Mouse (Mus musculus) midbrain, embryonic 11.5 days (tissue): Measurements from ENCODE around the gene Slc37a1. TPM values are rescaled to one million over a fixed set of nuclear protein-coding genes. Genes with fewer than 3 reads are reported as not detected.
"Not testable (repeated sequence)": the region's sequence is repeated elsewhere in the genome, so short reads cannot be mapped to it uniquely, and the experiment has no call there.

Source experiments
- ATAC-seq: fragments of 200-750 bp; cut with Nextera tagmentation; 2 replicates; pipeline ENCODE4 v1.8.0; 2017; ENCODE audit warnings: moderate TSS enrichment, moderate library complexity; ENCODE audit not compliant: low FRiP score
- DNase-seq: peaks from one replicate; pipeline ENCODE4 v3.0.0; 2015; ENCODE audit warnings: low spot score; ENCODE audit errors: missing footprints
- H3K27ac ChIP-seq: fragments of 300-500 bp; sonication (generic); 2 replicates; pipeline ENCODE4 v1.5.1; 2014; ENCODE audit warnings: low read depth, low read length
- H3K27me3 ChIP-seq: fragments of 300-500 bp; sonication (generic); 2 replicates; pipeline ENCODE4 v1.6.1; 2014; ENCODE audit warnings: mild to moderate bottlenecking, low read length, moderate library complexity, mixed read lengths; ENCODE audit not compliant: control insufficient read depth, insufficient read depth
- H3K36me3 ChIP-seq: fragments of 300-500 bp; sonication (generic); 2 replicates; pipeline ENCODE4 v1.6.1; 2014; ENCODE audit warnings: mild to moderate bottlenecking, low read length, moderate library complexity, mixed read lengths; ENCODE audit not compliant: control insufficient read depth, insufficient read depth
- H3K4me1 ChIP-seq: fragments of 300-500 bp; sonication (generic); 2 replicates; pipeline ENCODE4 v1.6.1; 2014; ENCODE audit warnings: low read length; ENCODE audit not compliant: control insufficient read depth, insufficient read depth
- H3K4me2 ChIP-seq: fragments of 300-500 bp; sonication (generic); 2 replicates; pipeline ENCODE4 v1.6.1; 2014; ENCODE audit warnings: mild to moderate bottlenecking, moderate library complexity
- H3K4me3 ChIP-seq: fragments of 300-500 bp; sonication (generic); 2 replicates; pipeline ENCODE4 v1.5.1; 2014; ENCODE audit warnings: low read depth, low read length
- H3K9ac ChIP-seq: fragments of 300-500 bp; sonication (generic); 2 replicates; pipeline ENCODE4 v1.6.1; 2014; ENCODE audit warnings: low read length
- H3K9me3 ChIP-seq: fragments of 300-500 bp; sonication (generic); 2 replicates; pipeline ENCODE4 v1.6.1; 2016; ENCODE audit warnings: low read length; ENCODE audit not compliant: control insufficient read depth
- WGBS: fragments of 180-500 bp; shearing (Covaris S2); extraction: QIAGEN DNeasy Blood & Tissue Kit; methylation state at CpG from one replicate; pipeline ENCODE4 v1.1.7; 2014; 5-methylcytosine and 5-hydroxymethylcytosine counted together
- polyA plus RNA-seq: library from polyadenylated mRNA; unstranded; fragments of >200 nt; fragmentation: Nextera tagmentation; extraction: Ambion mirVana; gene quantifications from 2 replicates; pipeline ENCODE4 v1.2.1, GENCODE M21; 2014

The Slc37a1 gene
- polyA plus RNA-seq, 1 experiment from 2014 or later, result 5.8 TPM

DNA sequence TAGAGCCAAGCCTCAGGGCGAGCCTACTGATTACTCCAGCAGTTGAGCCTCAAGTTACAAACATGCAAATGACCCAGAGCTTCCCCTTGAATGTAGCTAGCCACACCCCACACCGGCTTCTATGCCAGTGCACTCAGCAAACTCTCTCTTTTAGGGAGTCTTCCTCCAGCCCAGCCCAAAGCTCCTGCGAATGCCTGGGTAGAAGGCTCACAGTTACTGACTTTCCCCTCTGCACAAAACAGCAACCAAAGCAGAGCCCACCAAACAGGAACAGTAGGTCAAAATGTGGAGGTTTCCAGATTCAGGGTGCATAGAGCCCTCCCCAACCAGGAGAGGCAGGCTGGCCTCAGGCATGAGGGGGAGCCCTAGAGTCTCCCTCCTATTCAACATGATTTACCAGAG, 21.4 kb upstream of the Slc37a1 start:
- no peak overlapping the region for H3K9ac ChIP-seq
- no peaks in the 10 kb centered on the region for H3K4me1 ChIP-seq
- no peak for DNase-seq
- WGBS, result 16% methylated on average over 3 of the region's 3 CpGs
- H3K4me3 ChIP-seq, result no peak overlapping the region
- no peak overlapping the region for H3K4me2 ChIP-seq
- ATAC-seq, result no peak
- no peak overlapping the region for H3K27ac ChIP-seq
- no peaks in the 10 kb centered on the region for H3K9me3 ChIP-seq
- no peaks in the 10 kb centered on the region for H3K36me3 ChIP-seq
- no peaks in the 10 kb centered on the region for H3K27me3 ChIP-seq

DNA sequence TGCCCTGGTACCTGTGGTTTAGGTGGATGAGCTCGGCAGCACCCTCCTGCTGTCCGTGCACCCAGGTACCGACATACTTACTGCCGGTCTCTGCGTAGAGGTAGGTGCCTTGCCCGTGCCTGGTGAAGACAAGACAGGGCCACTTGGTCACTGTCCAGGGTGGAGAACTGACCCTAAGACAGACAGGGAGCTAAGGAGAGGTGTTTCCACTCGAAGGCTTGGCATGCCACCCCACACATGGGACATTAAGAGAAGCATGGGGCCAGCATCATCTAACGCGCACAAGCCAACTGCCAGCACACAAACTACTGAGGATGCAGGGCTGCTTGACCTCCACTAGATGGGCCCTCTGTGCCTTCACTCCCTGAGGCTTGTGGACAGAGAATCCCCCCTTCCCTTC, 20.8 kb upstream of the Slc37a1 start:
- no peaks in the 10 kb centered on the region for H3K36me3 ChIP-seq
- ATAC-seq (no peak), DNase-seq (no peak)
- H3K27me3 ChIP-seq, result no peaks in the 10 kb centered on the region
- WGBS, result 88% methylated on average over 9 of the region's 9 CpGs
- no peak overlapping the region for H3K27ac ChIP-seq
- H3K9ac ChIP-seq, result no peak overlapping the region
- no peak overlapping the region for H3K4me3 ChIP-seq
- H3K9me3 ChIP-seq, result no peaks in the 10 kb centered on the region
- no peak overlapping the region for H3K4me2 ChIP-seq
- no peaks in the 10 kb centered on the region for H3K4me1 ChIP-seq

DNA sequence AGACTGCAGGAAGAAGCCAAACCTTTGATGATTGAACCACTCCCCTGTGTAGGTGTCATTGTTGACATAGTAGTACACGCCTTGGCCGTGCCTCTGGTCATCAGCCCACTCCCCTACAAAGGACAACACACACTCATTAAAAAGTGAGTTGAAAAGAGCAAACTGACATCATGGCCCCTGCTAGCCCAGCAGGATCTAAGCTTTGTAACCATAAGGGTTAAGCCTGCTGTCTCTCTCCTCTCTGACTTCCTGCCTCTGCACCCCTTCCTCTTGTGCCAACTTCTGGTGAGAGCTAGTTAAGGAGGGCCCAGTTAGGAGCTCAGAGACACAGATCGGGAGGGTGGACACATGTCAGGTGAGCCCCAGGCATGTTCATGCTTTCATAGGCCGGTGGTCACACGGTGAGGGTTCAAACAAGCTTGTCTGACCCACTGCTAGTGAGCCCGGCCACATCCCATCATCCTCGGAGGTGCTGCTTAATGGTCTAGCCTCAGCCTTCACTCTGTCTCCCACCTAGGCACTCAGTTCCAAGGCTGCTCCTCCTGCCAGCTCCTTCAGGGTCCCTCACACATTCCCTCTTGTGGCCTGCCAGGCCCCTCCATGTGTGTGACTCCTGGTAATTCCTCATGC, 20.2 kb upstream of the Slc37a1 start:
- Histone ChIP-seq H3K4me1 (no peaks in the 10 kb centered on the region), H3K27ac (no peak overlapping the region), H3K4me3 (no peak overlapping the region), H3K9ac (no peak overlapping the region), H3K36me3 (no peaks in the 10 kb centered on the region), H3K27me3 (no peaks in the 10 kb centered on the region), H3K4me2 (no peak overlapping the region), H3K9me3 (no peaks in the 10 kb centered on the region)
- no peak for DNase-seq
- 86% methylated on average over 7 of the region's 7 CpGs for WGBS
- ATAC-seq, result no peak

DNA sequence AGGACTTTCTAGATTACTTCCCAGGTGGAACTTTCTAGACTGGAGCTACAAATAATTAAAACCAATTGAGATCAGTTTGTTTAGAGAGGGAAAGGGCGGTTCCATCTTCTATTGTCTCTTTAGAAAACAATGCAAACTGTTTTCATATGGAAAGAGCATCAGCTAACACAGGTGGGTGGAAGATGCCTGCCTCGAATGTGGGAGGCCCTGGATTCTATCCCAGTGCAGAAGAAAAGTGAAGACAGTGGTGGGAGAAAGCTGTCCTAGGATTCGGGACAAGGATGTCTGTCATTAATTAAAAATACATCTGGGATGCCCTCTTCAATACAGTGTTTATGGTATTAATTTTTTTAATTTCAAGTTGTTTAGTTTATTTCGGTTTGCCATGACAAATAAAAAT, 19.5 kb upstream of the Slc37a1 start:
- Histone ChIP-seq H3K9me3 (no peaks in the 10 kb centered on the region), H3K27me3 (no peaks in the 10 kb centered on the region), H3K36me3 (no peaks in the 10 kb centered on the region), H3K9ac (no peak overlapping the region), H3K4me1 (no peaks in the 10 kb centered on the region), H3K4me3 (no peak overlapping the region), H3K27ac (no peak overlapping the region), H3K4me2 (no peak overlapping the region)
- DNase-seq (no peak), ATAC-seq (no peak)
- WGBS, result 75% methylated on average over 4 of the region's 4 CpGs

DNA sequence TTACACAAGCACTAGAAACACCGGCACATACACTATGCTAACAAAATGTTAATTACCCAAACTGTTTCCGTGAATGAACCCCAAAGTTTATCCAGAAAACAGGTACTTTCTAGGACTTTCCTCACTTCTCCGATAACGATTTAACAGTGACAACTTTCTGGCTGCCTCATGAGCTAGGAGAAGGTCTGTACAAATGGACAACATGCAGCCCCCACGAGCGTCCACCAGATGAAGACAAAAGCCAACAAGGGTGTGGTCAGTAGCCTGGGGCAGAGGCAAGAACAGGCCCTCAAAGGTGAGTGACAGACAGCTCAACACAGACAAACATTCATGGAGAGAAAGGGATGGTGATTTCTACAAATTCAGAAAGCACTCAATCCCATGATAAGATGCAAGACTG, 19.0 kb upstream of the Slc37a1 start:
- DNase-seq (no peak), ATAC-seq (no peak)
- H3K27ac ChIP-seq, result no peak overlapping the region
- no peaks in the 10 kb centered on the region for H3K4me1 ChIP-seq
- no peaks in the 10 kb centered on the region for H3K9me3 ChIP-seq
- H3K36me3 ChIP-seq, result no peaks in the 10 kb centered on the region
- H3K4me2 ChIP-seq, result no peak overlapping the region
- no peak overlapping the region for H3K9ac ChIP-seq
- no peak overlapping the region for H3K4me3 ChIP-seq
- no peaks in the 10 kb centered on the region for H3K27me3 ChIP-seq
- WGBS, result 89% methylated on average over 6 of the region's 6 CpGs

DNA sequence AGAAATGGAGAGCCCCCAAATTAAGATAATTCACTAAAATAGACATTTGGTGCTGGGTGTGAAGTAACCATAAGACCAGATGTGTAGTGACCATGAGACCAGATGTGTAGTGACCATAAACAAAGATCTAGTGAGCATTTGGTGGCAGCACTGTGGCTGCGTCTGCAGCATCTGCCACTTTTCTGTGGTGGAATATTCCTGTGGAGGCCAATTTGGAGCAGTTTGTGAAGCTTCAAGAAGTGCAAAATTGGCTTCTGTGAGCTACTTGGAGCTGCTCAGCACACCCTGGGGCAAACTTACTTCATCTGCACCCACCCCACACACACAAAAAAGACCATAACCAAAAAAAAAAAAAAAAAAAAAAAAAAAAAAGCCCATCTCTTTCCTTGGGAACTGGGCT, 18.6 kb upstream of the Slc37a1 start:
- no peak overlapping the region for H3K4me2 ChIP-seq
- H3K9ac ChIP-seq, result no peak overlapping the region
- no peak overlapping the region for H3K27ac ChIP-seq
- no peaks in the 10 kb centered on the region for H3K9me3 ChIP-seq
- H3K4me1 ChIP-seq, result no peaks in the 10 kb centered on the region
- H3K4me3 ChIP-seq, result no peak overlapping the region
- H3K27me3 ChIP-seq, result no peaks in the 10 kb centered on the region
- no peaks in the 10 kb centered on the region for H3K36me3 ChIP-seq
- 96% methylated on average over 1 of the region's 1 CpGs for WGBS
- no peak for ATAC-seq
- DNase-seq, result no peak

DNA sequence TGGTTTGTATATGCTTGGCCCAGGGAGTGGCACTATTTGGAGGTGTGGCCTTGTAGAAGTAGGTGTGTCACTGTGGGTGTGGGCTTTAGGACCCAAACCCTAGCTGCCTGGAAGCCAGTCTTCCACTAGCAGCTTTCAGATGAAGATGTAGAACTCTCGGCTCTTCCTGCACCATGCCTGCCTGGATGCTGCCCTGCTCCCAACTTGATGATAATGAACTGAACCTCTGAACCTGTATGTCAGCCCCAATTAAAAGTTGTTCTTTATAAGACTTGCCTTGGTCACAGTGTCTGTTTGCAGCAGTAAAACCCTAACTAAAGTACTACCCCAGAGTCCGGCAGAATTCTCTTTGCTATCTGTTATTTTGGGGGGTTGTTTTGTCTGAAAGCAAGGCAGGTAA, 16.8 kb upstream of the Slc37a1 start:
- Histone ChIP-seq H3K27me3 (no peaks in the 10 kb centered on the region), H3K9me3 (no peaks in the 10 kb centered on the region), H3K4me2 (no peak overlapping the region), H3K27ac (no peak overlapping the region), H3K9ac (no peak overlapping the region), H3K36me3 (no peaks in the 10 kb centered on the region), H3K4me1 (no peaks in the 10 kb centered on the region), H3K4me3 (no peak overlapping the region)
- no peak for ATAC-seq
- WGBS, result 91% methylated on average over 2 of the region's 2 CpGs
- DNase-seq, result no peak

DNA sequence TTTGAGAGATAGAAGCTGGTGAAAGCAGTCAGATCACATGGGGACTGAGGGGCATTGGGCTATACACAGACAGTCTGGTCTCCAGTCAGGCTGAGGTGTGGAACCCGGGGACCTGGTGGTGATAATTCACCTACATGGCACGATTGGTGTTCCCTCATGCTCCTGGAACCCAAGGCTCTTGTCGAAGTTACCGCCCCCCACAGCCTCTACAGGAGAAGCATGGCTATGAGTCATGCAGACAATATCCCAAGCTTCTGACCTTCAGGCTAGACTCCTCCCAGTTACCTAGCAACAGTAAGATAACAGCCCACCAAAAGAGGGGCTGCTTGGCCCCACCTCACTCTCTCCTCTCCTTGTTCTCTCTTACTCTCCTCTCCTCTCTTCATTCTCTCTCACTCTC, 16.3 kb upstream of the Slc37a1 start:
- 82% methylated on average over 4 of the region's 4 CpGs for WGBS
- no peak for ATAC-seq
- Histone ChIP-seq H3K27me3 (no peaks in the 10 kb centered on the region), H3K27ac (no peak overlapping the region), H3K36me3 (no peaks in the 10 kb centered on the region), H3K9ac (no peak overlapping the region), H3K9me3 (no peaks in the 10 kb centered on the region), H3K4me2 (no peak overlapping the region), H3K4me3 (no peak overlapping the region), H3K4me1 (no peaks in the 10 kb centered on the region)
- DNase-seq, result no peak

DNA sequence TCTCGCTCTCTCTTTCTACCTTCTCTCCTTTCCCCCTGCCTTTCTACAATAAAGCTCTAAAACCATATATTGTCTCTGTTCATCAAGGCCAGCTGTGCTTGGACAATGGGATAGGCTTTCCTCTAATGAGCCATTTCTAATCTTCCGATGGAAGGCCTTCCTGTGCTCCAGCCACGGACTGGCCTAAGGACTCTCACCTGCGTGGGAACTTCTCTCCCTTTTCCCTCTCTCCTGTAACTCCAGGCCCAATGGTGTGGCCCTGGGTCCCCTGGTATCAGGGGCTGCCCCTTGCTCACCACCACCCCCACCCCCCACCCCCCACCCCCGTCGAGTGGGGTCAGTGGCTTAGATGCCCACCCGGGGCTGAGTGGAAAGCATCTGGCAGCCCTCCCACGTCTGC, 15.9 kb upstream of the Slc37a1 start:
- H3K4me3 ChIP-seq, H3K9me3 ChIP-seq, H3K27ac ChIP-seq, H3K4me1 ChIP-seq, H3K27me3 ChIP-seq, DNase-seq, ATAC-seq, H3K4me2 ChIP-seq, H3K9ac ChIP-seq, H3K36me3 ChIP-seq: not testable (repeated sequence)
- WGBS, result 81% methylated on average over 8 of the region's 8 CpGs
